Mouse (Mus musculus) heart, adult 11 months (tissue): ENCODE results near the gene Atat1.

ENCODE experiments used
- DNase-seq: peaks from one replicate; pipeline ENCODE4 v3.0.0; 2022

The Atat1 gene

GRCm38 (mm10) chr17:35909919-35910369, at the start of gene Atat1:
Gene Atat1 (minus strand): TSS chr17:35910075.
- peak; percentile 99 for DNase-seq

DNA sequence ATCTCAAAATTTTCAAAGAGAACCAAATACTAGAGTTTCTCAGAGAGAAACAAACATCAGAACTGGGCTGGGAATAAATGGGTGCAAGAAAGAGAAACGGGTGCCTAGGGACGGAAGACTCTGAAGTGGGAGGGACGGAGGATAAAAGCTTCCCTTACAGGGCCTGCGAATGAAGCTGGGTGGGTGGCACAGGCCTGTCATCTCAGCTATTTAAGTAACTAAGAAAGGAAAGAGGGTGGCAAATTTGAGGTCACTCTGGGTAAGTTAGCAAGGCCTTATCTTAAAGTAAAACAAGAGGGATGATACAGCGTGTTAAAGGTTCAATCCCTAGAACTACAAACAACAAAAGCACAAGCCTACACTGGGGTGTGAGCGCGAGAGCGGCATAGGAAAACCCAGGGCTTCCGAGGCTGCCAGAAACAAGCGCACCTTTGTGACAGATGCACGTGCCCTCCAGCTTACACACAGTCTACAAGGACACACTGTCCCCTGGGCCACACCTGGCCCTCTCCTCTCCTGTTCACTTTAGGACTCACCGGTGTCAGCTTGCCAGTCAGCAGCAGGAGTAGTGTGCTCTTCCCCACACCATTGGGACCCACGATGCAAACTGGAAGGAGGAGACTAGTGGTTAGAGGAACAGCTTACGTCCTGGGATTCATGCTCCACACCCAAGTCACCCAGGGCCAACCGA, 48.8 kb upstream of the Atat1 start:
- peak; percentile 84 for DNase-seq

DNA sequence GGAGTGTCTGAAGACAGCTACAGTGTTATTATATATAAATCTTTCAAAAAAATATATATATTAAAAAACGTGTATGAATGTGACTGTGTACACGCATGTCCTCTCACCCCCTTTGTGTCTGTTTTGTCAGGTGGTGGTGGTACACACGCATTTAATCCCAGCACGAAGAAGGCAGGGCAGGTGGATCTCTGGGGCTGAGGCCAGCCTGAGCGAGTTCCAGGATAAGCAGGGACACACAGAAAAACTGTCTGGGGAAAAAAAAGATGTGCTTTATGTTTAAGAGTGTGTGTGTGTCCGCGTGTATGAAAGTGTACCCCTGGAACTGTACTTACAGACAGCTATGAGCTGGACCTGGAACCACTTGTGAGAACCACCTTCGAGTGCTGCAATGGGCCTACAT, 44.8 kb upstream of the Atat1 start:
- DNase-seq = peak; percentile 68

DNA sequence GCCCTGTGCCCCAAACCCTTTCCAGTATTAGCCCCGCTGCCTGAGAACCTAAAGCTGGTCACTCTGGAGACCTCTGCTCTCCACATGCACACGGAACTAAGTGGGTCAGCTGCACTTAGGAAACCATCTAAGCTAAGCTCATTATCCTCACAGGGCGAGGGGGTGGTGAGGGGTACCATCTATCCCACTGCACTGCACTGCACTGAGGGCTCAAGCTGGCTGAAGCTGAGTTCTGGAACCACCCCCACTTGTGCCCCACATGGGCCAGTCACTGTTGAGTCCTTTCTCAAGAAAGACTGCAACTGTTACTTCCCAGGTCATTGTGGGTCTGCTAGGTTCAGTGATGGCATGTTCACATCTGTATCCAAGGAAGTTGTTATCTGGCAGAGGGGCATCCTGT, 42.7 kb upstream of the Atat1 start:
- DNase-seq = peak; percentile 70

GRCm38 (mm10) chr17:35950946-35951345, 41.1 kb upstream of the Atat1 start:
- DNase-seq = peak; percentile 61

DNA sequence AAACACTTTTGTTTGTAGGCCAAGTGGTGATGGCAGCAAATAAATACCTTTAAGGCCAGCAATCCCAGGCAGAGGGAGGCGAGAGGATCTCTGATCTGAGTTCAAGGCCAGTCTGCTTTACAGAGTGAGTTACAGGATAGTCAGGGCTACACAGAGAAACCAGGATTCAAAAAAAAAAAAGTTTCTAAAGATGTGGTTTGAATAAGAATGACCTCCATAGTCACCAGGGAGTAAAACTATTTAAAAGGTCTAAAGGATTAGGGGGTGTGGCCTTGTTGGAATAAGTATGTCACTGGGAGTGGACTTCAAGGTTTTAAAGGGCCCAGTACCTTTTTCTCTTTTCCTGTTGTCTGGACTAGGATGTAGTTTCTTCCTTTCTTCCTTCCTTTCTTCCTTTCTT, 30.1 kb upstream of the Atat1 start:
- peak; percentile 54 for DNase-seq

GRCm38 (mm10) chr17:35939108-35939507, 29.2 kb upstream of the Atat1 start:
- peak; percentile 54 for DNase-seq

DNA sequence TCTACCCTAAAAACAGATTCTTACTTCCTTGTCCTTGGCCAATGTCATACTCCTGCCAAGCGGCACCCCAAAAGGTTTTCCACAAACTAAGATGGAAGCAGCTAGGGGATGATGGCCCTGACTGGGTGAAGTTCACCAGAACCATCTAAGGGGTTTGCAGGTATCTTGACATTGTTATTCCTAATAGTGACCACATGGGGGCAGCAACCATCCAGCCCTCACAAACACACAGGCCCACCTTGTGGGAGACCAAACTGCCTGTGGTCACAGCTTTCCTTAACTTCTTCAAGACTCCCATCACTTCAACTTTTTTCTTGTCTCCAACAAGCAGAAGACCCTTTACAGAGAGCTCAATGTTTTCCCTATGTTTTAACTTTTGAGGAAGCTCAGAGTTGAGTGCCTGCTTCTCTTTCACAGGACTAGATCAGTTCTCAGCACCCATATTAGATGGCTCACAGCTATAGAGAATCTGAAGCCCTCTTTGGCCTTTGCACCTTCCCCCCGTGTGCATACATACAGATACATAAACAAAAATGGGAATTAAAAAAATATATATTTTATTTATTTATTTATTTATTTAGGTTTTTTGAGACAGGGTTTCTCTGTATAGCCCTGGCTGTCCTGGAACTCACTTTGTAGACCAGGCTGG, 27.9 kb upstream of the Atat1 start:
- peak; percentile 86 for DNase-seq

- DNase-seq = peak; percentile 80
Observed at GRCm38 (mm10) chr17:35935763-35936162, 25.9 kb upstream of the Atat1 start.

DNA sequence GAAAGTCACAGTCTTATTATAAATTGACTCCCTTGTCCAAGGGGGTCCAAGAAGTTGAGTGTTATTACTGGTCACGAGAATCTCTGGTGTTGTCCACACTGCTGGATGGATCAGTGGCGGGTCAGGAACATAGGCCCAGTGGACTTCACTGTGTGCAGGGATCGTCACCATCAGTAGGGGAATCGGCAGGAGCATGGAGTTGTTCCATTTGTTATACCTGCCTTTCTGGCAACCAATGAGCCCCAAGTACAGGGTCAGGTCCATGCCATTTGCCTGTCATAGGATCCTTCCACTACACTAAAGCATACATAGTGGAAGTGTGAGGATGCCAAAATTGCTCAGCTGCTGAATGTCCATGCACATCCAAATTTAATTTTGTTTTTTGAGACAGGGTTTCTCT, 22.7 kb upstream of the Atat1 start:
- DNase-seq = peak; percentile 53

GRCm38 (mm10) chr17:35930627-35931026, 20.8 kb upstream of the Atat1 start:
- no peak for DNase-seq

DNA sequence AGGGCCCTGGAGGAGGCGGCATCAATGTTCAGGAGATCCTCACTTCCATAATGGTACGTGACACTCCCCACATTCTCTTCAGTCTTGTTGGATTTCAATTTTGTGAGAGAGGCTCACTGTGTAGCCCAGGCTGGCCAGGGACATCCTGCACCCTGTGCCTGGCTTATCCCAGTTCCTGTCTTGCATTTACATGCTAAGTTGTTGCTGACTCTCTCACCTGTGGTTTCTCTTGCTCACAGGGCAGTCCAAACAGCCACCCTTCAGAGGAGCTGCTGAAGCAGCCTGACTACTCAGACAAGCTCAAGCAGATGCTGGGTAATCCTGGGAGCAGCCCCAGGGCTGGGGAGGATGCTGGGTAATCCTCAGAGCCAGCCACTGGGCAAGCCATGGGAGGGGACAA, 19.7 kb upstream of the Atat1 start:
- DNase-seq = peak; percentile 58

DNA sequence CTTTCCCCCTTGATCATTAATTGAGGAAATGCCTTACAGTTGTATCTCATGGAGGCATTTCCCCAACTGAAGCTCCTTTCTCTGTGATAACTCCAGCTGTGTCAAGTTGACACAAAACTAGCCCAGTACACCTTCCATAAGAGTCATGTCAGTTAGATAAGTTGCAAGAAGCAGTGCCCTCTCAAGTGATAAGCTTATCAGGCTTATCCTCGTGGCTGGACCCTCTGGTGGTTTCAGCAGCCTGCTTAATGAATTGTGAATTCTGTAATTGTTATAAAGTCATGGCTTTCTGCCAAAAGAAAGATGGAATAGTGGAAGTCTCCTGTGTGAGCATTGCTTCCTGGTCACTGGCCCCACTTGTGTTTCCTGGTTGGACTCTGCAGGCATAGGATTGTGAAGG, 17.6 kb upstream of the Atat1 start:
- no peak for DNase-seq

DNA sequence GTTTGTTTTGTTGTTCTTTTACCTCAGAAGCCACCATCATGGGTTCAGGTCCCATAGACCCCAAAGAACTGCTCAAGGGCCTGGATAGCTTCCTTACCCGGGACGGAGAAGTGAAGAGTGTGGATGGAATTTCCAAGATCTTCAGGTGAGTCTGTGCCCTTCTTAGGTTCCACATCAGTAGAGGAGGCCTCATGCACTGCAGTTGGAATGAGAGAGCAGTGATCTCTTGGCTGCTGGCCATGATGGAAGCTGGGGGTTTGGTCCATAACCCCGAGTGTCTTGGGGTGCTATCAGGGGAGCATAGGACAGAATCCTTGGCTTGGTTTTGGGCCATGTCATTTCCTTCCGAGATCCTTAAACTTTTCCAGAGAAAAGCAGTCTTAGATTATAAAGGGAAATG, 13.4 kb upstream of the Atat1 start:
- DNase-seq = no peak

- peak; percentile 84 for DNase-seq
Observed at GRCm38 (mm10) chr17:35922566-35922965, 12.7 kb upstream of the Atat1 start.

DNA sequence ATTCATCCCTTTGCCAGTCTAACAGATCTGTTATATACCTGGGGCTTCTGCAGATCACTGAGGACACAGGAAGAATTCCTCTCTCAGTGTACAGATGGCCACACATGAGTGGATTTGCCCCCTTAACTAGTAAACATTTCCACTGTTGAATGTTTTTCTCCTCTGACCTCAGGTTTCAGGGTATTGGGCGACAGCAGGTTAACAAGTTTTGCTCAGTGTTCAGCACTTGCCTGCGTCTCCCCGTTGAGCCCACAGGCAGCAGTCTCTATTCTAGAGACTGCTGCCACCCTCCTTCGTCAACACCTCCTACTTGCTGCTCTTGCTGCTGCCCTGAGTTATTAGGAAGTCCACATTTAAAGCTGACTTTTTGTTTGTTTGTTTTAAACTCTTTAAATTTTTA, 11.8 kb upstream of the Atat1 start:
- DNase-seq = no peak

- no peak for DNase-seq
Observed at GRCm38 (mm10) chr17:35920862-35921562, 11.1 kb upstream of the Atat1 start.

- DNase-seq = no peak
Observed at GRCm38 (mm10) chr17:35920384-35920783, 10.5 kb upstream of the Atat1 start.

GRCm38 (mm10) chr17:35919864-35920301, 10.0 kb upstream of the Atat1 start:
- no peak for DNase-seq

GRCm38 (mm10) chr17:35919060-35919715, 9.3 kb upstream of the Atat1 start:
- DNase-seq = peak; percentile 99

GRCm38 (mm10) chr17:35918276-35919059, 8.6 kb upstream of the Atat1 start:
- DNase-seq = peak; percentile 94

GRCm38 (mm10) chr17:35917463-35918251, 7.8 kb upstream of the Atat1 start:
- DNase-seq = peak; percentile 95
